Mouse (Mus musculus) embryonic facial prominence, embryonic 14.5 days (tissue): ENCODE measurements around the gene Tgoln1. TPM values are rescaled to one million over a fixed set of nuclear protein-coding genes. Genes with fewer than 3 reads are reported as not detected.

Experiments
- ATAC-seq: fragments of 200-750 bp; cut with Nextera tagmentation; 2 replicates; pipeline ENCODE4 v1.8.0; 2017; ENCODE audit warnings: low read depth, moderate number of reproducible peaks, moderate TSS enrichment
- DNase-seq: peaks from one replicate; pipeline ENCODE4 v3.0.0-alpha.2; 2015; ENCODE audit warnings: low spot score
- H3K27ac ChIP-seq: fragments of 300-500 bp; sonication (generic); replicated peaks from 2 replicates; pipeline ENCODE4 v1.5.1; 2014; ENCODE audit warnings: low read depth, mild to moderate bottlenecking, low read length, moderate library complexity
- H3K27me3 ChIP-seq: fragments of 300-500 bp; sonication (generic); replicated peaks from 2 replicates; pipeline ENCODE4 v1.6.1; 2014; ENCODE audit warnings: low read length; ENCODE audit not compliant: control insufficient read depth, insufficient read depth
- H3K36me3 ChIP-seq: fragments of 300-500 bp; sonication (generic); 2 replicates; pipeline ENCODE4 v1.6.1; 2014; ENCODE audit warnings: low read length, mixed read lengths; ENCODE audit not compliant: control insufficient read depth, insufficient read depth
- H3K4me1 ChIP-seq: fragments of 300-500 bp; sonication (generic); 2 replicates; pipeline ENCODE4 v1.6.1; 2014; ENCODE audit warnings: antibody characterized with exemption, low read length; ENCODE audit not compliant: control insufficient read depth, insufficient read depth
- H3K4me2 ChIP-seq: fragments of 300-500 bp; sonication (generic); 2 replicates; pipeline ENCODE4 v1.6.1; 2014; ENCODE audit warnings: low read depth, mild to moderate bottlenecking, low read length, moderate library complexity, mixed read lengths
- H3K4me3 ChIP-seq: fragments of 300-500 bp; sonication (generic); 2 replicates; pipeline ENCODE4 v1.5.1; 2014; ENCODE audit warnings: low read depth, mild to moderate bottlenecking, low read length
- H3K9ac ChIP-seq: fragments of 300-500 bp; sonication (generic); 2 replicates; pipeline ENCODE4 v1.6.1; 2014; ENCODE audit warnings: low read depth, mild to moderate bottlenecking, low read length, moderate library complexity, mixed read lengths
- H3K9me3 ChIP-seq: fragments of 300-500 bp; sonication (generic); 2 replicates; pipeline ENCODE4 v1.6.1; 2016; ENCODE audit warnings: low read length; ENCODE audit not compliant: control insufficient read depth
- WGBS: fragments of 180-500 bp; shearing (Covaris S2); extraction: QIAGEN DNeasy Blood & Tissue Kit; methylation state at CpG from one replicate; pipeline ENCODE4 v1.1.7; 2014; 5-methylcytosine and 5-hydroxymethylcytosine counted together
- polyA plus RNA-seq: library from polyadenylated mRNA; unstranded; fragments of >200 nt; fragmentation: Nextera tagmentation; extraction: Ambion mirVana; gene quantifications from 2 replicates; pipeline ENCODE4 v1.2.1, GENCODE M21; 2014

Gene Tgoln1
- polyA plus RNA-seq, 1 experiment from 2014 or later, result 34.7 TPM

DNA sequence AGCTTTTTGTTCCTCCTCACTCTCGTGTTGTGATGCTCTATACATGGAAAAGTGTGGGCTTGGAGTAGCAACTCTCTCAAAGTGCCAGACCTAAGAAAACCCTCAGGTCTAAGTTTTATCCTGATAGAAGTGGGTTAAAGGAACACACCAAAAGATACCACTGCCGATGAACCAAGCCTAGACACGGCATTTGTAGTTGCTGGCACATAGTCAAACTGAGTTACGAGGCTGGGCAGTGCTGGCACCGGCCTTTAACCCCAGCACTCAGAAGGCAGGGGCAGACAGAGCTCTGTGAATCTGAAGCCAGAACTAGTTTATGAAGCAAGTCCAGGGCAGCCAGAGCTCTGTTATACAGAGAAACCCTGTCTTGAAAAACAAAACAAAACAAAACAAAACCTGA, 9.1 kb downstream of the Tgoln1 start:
- 85% methylated on average over 5 of the region's 5 CpGs for WGBS

GRCm38 (mm10) chr6:72607060-72607459, 9.7 kb downstream of the Tgoln1 start:
- H3K9ac ChIP-seq, result no peak overlapping the region
- H3K4me1 ChIP-seq, result no peaks in the 10 kb centered on the region
- no peaks in the 10 kb centered on the region for H3K9me3 ChIP-seq
- H3K27me3 ChIP-seq, result no peaks in the 10 kb centered on the region
- H3K4me3 ChIP-seq, result no peak overlapping the region
- peaks cover 71% of the 10 kb centered on the region for H3K36me3 ChIP-seq
- H3K4me2 ChIP-seq, result no peak overlapping the region
- H3K27ac ChIP-seq, result no peak overlapping the region
- no peak for ATAC-seq
- no peak for DNase-seq
- 75% methylated on average over 4 of the region's 4 CpGs for WGBS

More for the DNA sequence above, 9.1 kb downstream of the Tgoln1 start:
- Histone ChIP-seq H3K36me3 (peaks cover 74% of the 10 kb centered on the region), H3K9ac (no peak overlapping the region), H3K9me3 (no peaks in the 10 kb centered on the region), H3K4me3 (no peak overlapping the region), H3K27ac (no peak overlapping the region), H3K4me1 (no peaks in the 10 kb centered on the region), H3K27me3 (no peaks in the 10 kb centered on the region), H3K4me2 (no peak overlapping the region)
- ATAC-seq, result no peak
- no peak for DNase-seq

- Histone ChIP-seq H3K27me3 (no peaks in the 10 kb centered on the region), H3K36me3 (peaks cover 43% of the 10 kb centered on the region), H3K9ac (no peak overlapping the region), H3K4me1 (peaks cover 2% of the 10 kb centered on the region; the same call in 1 of the 2 replicates), H3K4me3 (no peak overlapping the region), H3K9me3 (no peaks in the 10 kb centered on the region), H3K27ac (no peak overlapping the region), H3K4me2 (no peak overlapping the region)
- 85% methylated on average over 2 of the region's 2 CpGs for WGBS
- ATAC-seq (no peak), DNase-seq (no peak)
Measured at GRCm38 (mm10) chr6:72604066-72604465, 12.7 kb downstream of the Tgoln1 start.

GRCm38 (mm10) chr6:72601732-72602131, 15.1 kb downstream of the Tgoln1 start:
- Histone ChIP-seq H3K9me3 (no peaks in the 10 kb centered on the region), H3K4me3 (no peak overlapping the region), H3K27me3 (no peaks in the 10 kb centered on the region), H3K4me2 (no peak overlapping the region), H3K27ac (no peak overlapping the region), H3K36me3 (peaks cover 30% of the 10 kb centered on the region), H3K4me1 (peaks cover 12% of the 10 kb centered on the region), H3K9ac (no peak overlapping the region)
- no peak for ATAC-seq
- peak; percentile 71 for DNase-seq
- WGBS, result 41% methylated on average over 1 of the region's 1 CpGs

- WGBS, result 87% methylated on average over 12 of the region's 12 CpGs
- H3K27ac ChIP-seq, result no peak overlapping the region
Measured at GRCm38 (mm10) chr6:72600771-72601170, 16.0 kb downstream of the Tgoln1 start.

GRCm38 (mm10) chr6:72600216-72600615, 16.6 kb downstream of the Tgoln1 start:
- Histone ChIP-seq H3K27me3 (no peaks in the 10 kb centered on the region), H3K9ac (no peak overlapping the region), H3K27ac (no peak overlapping the region), H3K4me2 (no peak overlapping the region), H3K36me3 (peaks cover 14% of the 10 kb centered on the region; the same call in 1 of the 2 replicates), H3K9me3 (no peaks in the 10 kb centered on the region), H3K4me3 (no peak overlapping the region), H3K4me1 (peaks cover 12% of the 10 kb centered on the region)
- 75% methylated on average over 6 of the region's 6 CpGs for WGBS
- no peak for ATAC-seq
- no peak for DNase-seq

More at GRCm38 (mm10) chr6:72600771-72601170, 16.0 kb downstream of the Tgoln1 start:
- no peak overlapping the region for H3K4me3 ChIP-seq
- no peaks in the 10 kb centered on the region for H3K27me3 ChIP-seq
- no peak overlapping the region for H3K9ac ChIP-seq
- DNase-seq (no peak), ATAC-seq (no peak)
- H3K9me3 ChIP-seq, result no peaks in the 10 kb centered on the region
- peaks cover 20% of the 10 kb centered on the region for H3K36me3 ChIP-seq
- H3K4me2 ChIP-seq, result no peak overlapping the region
- peaks cover 12% of the 10 kb centered on the region for H3K4me1 ChIP-seq

DNA sequence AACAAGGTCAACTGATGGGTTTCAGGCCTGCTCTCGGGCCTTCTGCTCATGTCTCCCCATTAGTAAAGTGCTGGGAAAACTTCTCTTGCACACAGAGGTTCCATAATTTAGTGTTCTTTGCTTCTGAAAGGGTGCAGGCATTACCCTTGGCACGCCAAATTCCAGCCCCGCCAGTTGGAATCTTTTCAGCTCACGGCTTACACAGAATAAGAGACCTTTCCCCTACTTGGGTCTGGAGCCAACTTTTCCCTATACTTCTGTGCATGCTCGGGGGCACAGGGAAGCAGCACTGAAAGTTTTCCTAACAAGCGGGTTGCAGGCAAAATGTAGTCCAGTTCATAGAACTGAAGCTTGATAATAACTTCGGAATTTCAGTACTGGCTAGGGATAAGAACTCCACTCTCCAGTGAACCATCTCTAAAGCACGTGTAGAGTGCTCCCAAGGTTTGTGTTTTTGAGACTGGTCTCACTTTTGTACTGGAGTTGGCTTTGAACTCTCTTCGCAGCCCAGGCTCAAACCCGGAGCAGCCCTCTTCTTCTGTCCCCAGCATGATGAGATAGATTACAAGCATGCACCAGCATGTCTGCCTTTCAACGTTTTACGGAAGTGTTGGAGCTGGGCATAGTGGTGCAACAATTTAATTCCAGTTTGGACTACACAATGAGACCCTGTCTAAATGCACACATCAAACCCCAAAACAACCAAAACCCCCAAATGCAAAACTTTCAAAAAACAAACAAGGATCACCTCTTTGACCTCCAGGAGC, 17.8 kb downstream of the Tgoln1 start:
- Histone ChIP-seq H3K27ac (peak overlapping the region; percentile 81), H3K27me3 (no peaks in the 10 kb centered on the region), H3K4me2 (peak overlapping the region; percentile 64), H3K4me3 (peak overlapping the region; percentile 64), H3K36me3 (0 out of 2 replicates have a peak, but pooled peaks cover 3% of the 10 kb centered on the region), H3K9me3 (no peaks in the 10 kb centered on the region), H3K9ac (peak overlapping the region; percentile 63), H3K4me1 (peaks cover 12% of the 10 kb centered on the region)
- DNase-seq (peak; percentile 84), ATAC-seq (peak; percentile 24; the same call in 1 of the 2 replicates)
- 35% methylated on average over 12 of the region's 12 CpGs for WGBS

DNA sequence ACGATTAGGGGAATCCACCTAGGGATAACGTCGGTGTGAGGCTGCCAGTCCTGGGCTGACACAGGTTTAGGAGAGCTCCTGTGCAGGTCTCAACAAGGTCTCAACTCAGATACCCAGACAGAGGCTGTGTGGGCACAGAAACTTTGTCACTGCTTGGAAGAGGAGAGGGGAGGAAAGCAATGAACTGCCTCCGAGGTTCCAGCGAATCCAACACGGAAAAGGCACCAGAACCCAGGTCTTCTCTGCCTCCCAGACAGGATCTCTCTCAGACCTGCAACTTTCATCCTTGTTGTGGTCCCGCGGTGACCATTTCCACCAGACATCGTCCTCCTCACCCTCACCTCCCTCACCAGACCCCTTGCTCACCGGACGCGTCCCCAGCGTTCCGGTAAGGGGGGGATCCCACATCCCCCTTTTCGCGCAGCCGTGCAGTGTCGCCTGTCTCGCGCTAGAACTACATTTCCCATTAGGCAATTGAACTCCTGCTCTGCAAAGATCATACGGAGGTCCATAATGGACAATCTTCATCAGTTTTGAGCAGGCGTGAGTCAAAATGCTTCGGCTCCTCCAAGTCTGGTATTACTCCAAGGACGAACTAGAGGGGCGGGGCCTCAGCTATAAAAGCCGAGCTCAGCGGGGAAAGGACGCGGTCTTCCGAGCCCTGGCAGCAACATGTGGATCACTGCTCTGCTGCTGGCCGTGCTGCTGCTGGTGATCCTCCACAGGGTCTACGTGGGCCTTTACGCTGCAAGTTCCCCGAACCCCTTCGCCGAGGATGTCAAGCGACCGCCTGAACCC, 18.6 kb downstream of the Tgoln1 start, which contains the start of the genes Elmod3 and Retsat:
Elmod3 (minus strand) TSS at position 458 of the 798 bp plus-strand sequence.
Retsat (plus strand) TSS at position 520 of the 798 bp plus-strand sequence.
- under 1% methylated on average over 38 of the region's 38 CpGs for WGBS
- ATAC-seq (peak; percentile 94), DNase-seq (peak; percentile 99)
- H3K9ac ChIP-seq, result peak within 1 kb of the TSS; percentile 73
- peak within 1 kb of the TSS; percentile 81 for H3K27ac ChIP-seq
- no peaks in the 10 kb centered on the region for H3K36me3 ChIP-seq
- H3K4me3 ChIP-seq, result peak within 1 kb of the TSS; percentile 64
- H3K4me2 ChIP-seq, result peak within 1 kb of the TSS; percentile 64
- peaks cover 12% of the 10 kb centered on the region for H3K4me1 ChIP-seq
- no peaks in the 10 kb centered on the region for H3K27me3 ChIP-seq
- H3K9me3 ChIP-seq, result no peaks in the 10 kb centered on the region
